Mouse (Mus musculus): ENCODE results near the gene Pou6f1. TPM values are rescaled to one million over a fixed set of nuclear protein-coding genes. Genes with fewer than 3 reads are reported as not detected.

Gene Pou6f1
- polyA plus RNA-seq, 1 experiment from 2014 or later, result 5.3 TPM

GRCm38 (mm10) chr15:100592817-100593216 lies 7.0 kb downstream of the Pou6f1 start:
- Histone ChIP-seq H3K36me3 (ENCODE audit: control insufficient read depth, insufficient read depth, low read length) (no peaks in the 10 kb centered on the region), H3K27ac (ENCODE audit: low read length) (no peak overlapping the region), H3K4me1 (ENCODE audit: control insufficient read depth, insufficient read depth, low read length) (no peaks in the 10 kb centered on the region), H3K9ac (ENCODE audit: low read length) (no peak overlapping the region), H3K9me3 (replicated peaks; ENCODE audit: control insufficient read depth, low read length) (no peaks in the 10 kb centered on the region), H3K4me2 (ENCODE audit: low read depth, low read length) (no peak overlapping the region), H3K4me3 (replicated peaks; ENCODE audit: low read length) (no peak overlapping the region), H3K27me3 (ENCODE audit: control insufficient read depth, insufficient read depth, low read length) (no peaks in the 10 kb centered on the region)
- WGBS, result 75% methylated on average over 6 of the region's 6 CpGs
- ATAC-seq (ENCODE audit: insufficient read depth, low FRiP score), result no peak

GRCm38 (mm10) chr15:100590436-100590835 lies 9.3 kb downstream of the Pou6f1 start:
- Histone ChIP-seq H3K36me3 (ENCODE audit: control insufficient read depth, insufficient read depth, low read length) (no peaks in the 10 kb centered on the region), H3K4me3 (replicated peaks; ENCODE audit: low read length) (no peak overlapping the region), H3K4me1 (ENCODE audit: control insufficient read depth, insufficient read depth, low read length) (no peaks in the 10 kb centered on the region), H3K9ac (ENCODE audit: low read length) (no peak overlapping the region), H3K4me2 (ENCODE audit: low read depth, low read length) (no peak overlapping the region), H3K9me3 (replicated peaks; ENCODE audit: control insufficient read depth, low read length) (no peaks in the 10 kb centered on the region), H3K27me3 (ENCODE audit: control insufficient read depth, insufficient read depth, low read length) (no peaks in the 10 kb centered on the region), H3K27ac (ENCODE audit: low read length) (no peak overlapping the region)
- 66% methylated on average over 8 of the region's 8 CpGs for WGBS
- ATAC-seq (ENCODE audit: insufficient read depth, low FRiP score), result no peak

- no peak for ATAC-seq (ENCODE audit: insufficient read depth, low FRiP score)
- no peaks in the 10 kb centered on the region for H3K4me1 ChIP-seq (ENCODE audit: control insufficient read depth, insufficient read depth, low read length)
These were observed 11.5 kb downstream of the Pou6f1 start for GRCm38 (mm10) chr15:100588297-100588696.

GRCm38 (mm10) chr15:100587166-100587565 lies 12.6 kb downstream of the Pou6f1 start:
- no peaks in the 10 kb centered on the region for H3K9me3 ChIP-seq (replicated peaks; ENCODE audit: control insufficient read depth, low read length)

More at GRCm38 (mm10) chr15:100588297-100588696, 11.5 kb downstream of the Pou6f1 start:
- no peak overlapping the region for H3K4me2 ChIP-seq (ENCODE audit: low read depth, low read length)
- 83% methylated on average over 6 of the region's 6 CpGs for WGBS
- no peaks in the 10 kb centered on the region for H3K9me3 ChIP-seq (replicated peaks; ENCODE audit: control insufficient read depth, low read length)
- H3K9ac ChIP-seq (ENCODE audit: low read length), result no peak overlapping the region
- no peak overlapping the region for H3K4me3 ChIP-seq (replicated peaks; ENCODE audit: low read length)
- no peak overlapping the region for H3K27ac ChIP-seq (ENCODE audit: low read length)
- H3K36me3 ChIP-seq (ENCODE audit: control insufficient read depth, insufficient read depth, low read length), result no peaks in the 10 kb centered on the region
- H3K27me3 ChIP-seq (ENCODE audit: control insufficient read depth, insufficient read depth, low read length), result no peaks in the 10 kb centered on the region

GRCm38 (mm10) chr15:100585931-100586330 lies 13.9 kb downstream of the Pou6f1 start:
- ATAC-seq (ENCODE audit: insufficient read depth, low FRiP score), result no peak

More at GRCm38 (mm10) chr15:100587166-100587565, 12.6 kb downstream of the Pou6f1 start:
- Histone ChIP-seq H3K4me2 (ENCODE audit: low read depth, low read length) (no peak overlapping the region), H3K27me3 (ENCODE audit: control insufficient read depth, insufficient read depth, low read length) (no peaks in the 10 kb centered on the region), H3K36me3 (ENCODE audit: control insufficient read depth, insufficient read depth, low read length) (no peaks in the 10 kb centered on the region), H3K27ac (ENCODE audit: low read length) (no peak overlapping the region), H3K4me1 (ENCODE audit: control insufficient read depth, insufficient read depth, low read length) (no peaks in the 10 kb centered on the region), H3K9ac (ENCODE audit: low read length) (no peak overlapping the region), H3K4me3 (replicated peaks; ENCODE audit: low read length) (no peak overlapping the region)
- WGBS, result 82% methylated on average over 4 of the region's 4 CpGs
- ATAC-seq (ENCODE audit: insufficient read depth, low FRiP score), result no peak

GRCm38 (mm10) chr15:100580108-100580507 lies 19.7 kb downstream of the Pou6f1 start:
- ATAC-seq (ENCODE audit: insufficient read depth, low FRiP score), result no peak
- Histone ChIP-seq H3K4me1 (ENCODE audit: control insufficient read depth, insufficient read depth, low read length) (peaks cover under 1% of the 10 kb centered on the region; the same call in 1 of the 2 replicates), H3K27ac (ENCODE audit: low read length) (no peak overlapping the region), H3K9me3 (replicated peaks; ENCODE audit: control insufficient read depth, low read length) (no peaks in the 10 kb centered on the region), H3K9ac (ENCODE audit: low read length) (no peak overlapping the region), H3K27me3 (ENCODE audit: control insufficient read depth, insufficient read depth, low read length) (no peaks in the 10 kb centered on the region), H3K4me2 (ENCODE audit: low read depth, low read length) (no peak overlapping the region), H3K4me3 (replicated peaks; ENCODE audit: low read length) (no peak overlapping the region), H3K36me3 (ENCODE audit: control insufficient read depth, insufficient read depth, low read length) (no peaks in the 10 kb centered on the region)
- WGBS, result 87% methylated on average over 10 of the region's 10 CpGs

More at GRCm38 (mm10) chr15:100585931-100586330, 13.9 kb downstream of the Pou6f1 start:
- H3K9me3 ChIP-seq (replicated peaks; ENCODE audit: control insufficient read depth, low read length), result no peaks in the 10 kb centered on the region
- no peaks in the 10 kb centered on the region for H3K27me3 ChIP-seq (ENCODE audit: control insufficient read depth, insufficient read depth, low read length)
- H3K9ac ChIP-seq (ENCODE audit: low read length), result no peak overlapping the region
- 90% methylated on average over 16 of the region's 16 CpGs for WGBS
- no peaks in the 10 kb centered on the region for H3K4me1 ChIP-seq (ENCODE audit: control insufficient read depth, insufficient read depth, low read length)
- no peaks in the 10 kb centered on the region for H3K36me3 ChIP-seq (ENCODE audit: control insufficient read depth, insufficient read depth, low read length)
- no peak overlapping the region for H3K4me3 ChIP-seq (replicated peaks; ENCODE audit: low read length)
- no peak overlapping the region for H3K27ac ChIP-seq (ENCODE audit: low read length)
- H3K4me2 ChIP-seq (ENCODE audit: low read depth, low read length), result no peak overlapping the region

- H3K27me3 ChIP-seq (ENCODE audit: control insufficient read depth, insufficient read depth, low read length), result no peaks in the 10 kb centered on the region
- H3K9ac ChIP-seq (ENCODE audit: low read length), result no peak overlapping the region
- H3K4me2 ChIP-seq (ENCODE audit: low read depth, low read length), result no peak overlapping the region
- ATAC-seq (ENCODE audit: insufficient read depth, low FRiP score), result no peak
- no peak overlapping the region for H3K4me3 ChIP-seq (replicated peaks; ENCODE audit: low read length)
- H3K4me1 ChIP-seq (ENCODE audit: control insufficient read depth, insufficient read depth, low read length), result peaks cover 19% of the 10 kb centered on the region
- 87% methylated on average over 16 of the region's 16 CpGs for WGBS
- no peak overlapping the region for H3K27ac ChIP-seq (ENCODE audit: low read length)
- no peaks in the 10 kb centered on the region for H3K36me3 ChIP-seq (ENCODE audit: control insufficient read depth, insufficient read depth, low read length)
- no peaks in the 10 kb centered on the region for H3K9me3 ChIP-seq (replicated peaks; ENCODE audit: control insufficient read depth, low read length)
These were observed 21.8 kb downstream of the Pou6f1 start for GRCm38 (mm10) chr15:100577972-100578371.

- Histone ChIP-seq H3K36me3 (ENCODE audit: control insufficient read depth, insufficient read depth, low read length) (no peaks in the 10 kb centered on the region), H3K27ac (ENCODE audit: low read length) (no peak overlapping the region), H3K9me3 (replicated peaks; ENCODE audit: control insufficient read depth, low read length) (no peaks in the 10 kb centered on the region), H3K9ac (ENCODE audit: low read length) (no peak overlapping the region), H3K27me3 (ENCODE audit: control insufficient read depth, insufficient read depth, low read length) (no peaks in the 10 kb centered on the region), H3K4me2 (ENCODE audit: low read depth, low read length) (no peak overlapping the region), H3K4me1 (ENCODE audit: control insufficient read depth, insufficient read depth, low read length) (peaks cover 19% of the 10 kb centered on the region), H3K4me3 (replicated peaks; ENCODE audit: low read length) (no peak overlapping the region)
- no peak for ATAC-seq (ENCODE audit: insufficient read depth, low FRiP score)
- 83% methylated on average over 6 of the region's 6 CpGs for WGBS
These were observed 23.0 kb downstream of the Pou6f1 start for GRCm38 (mm10) chr15:100576810-100577209.

- Histone ChIP-seq H3K36me3 (ENCODE audit: control insufficient read depth, insufficient read depth, low read length) (no peaks in the 10 kb centered on the region), H3K9ac (ENCODE audit: low read length) (no peak overlapping the region), H3K4me2 (ENCODE audit: low read depth, low read length) (no peak overlapping the region), H3K27ac (ENCODE audit: low read length) (no peak overlapping the region), H3K4me1 (ENCODE audit: control insufficient read depth, insufficient read depth, low read length) (peaks cover 19% of the 10 kb centered on the region), H3K4me3 (replicated peaks; ENCODE audit: low read length) (no peak overlapping the region), H3K27me3 (ENCODE audit: control insufficient read depth, insufficient read depth, low read length) (no peaks in the 10 kb centered on the region), H3K9me3 (replicated peaks; ENCODE audit: control insufficient read depth, low read length) (no peaks in the 10 kb centered on the region)
- 84% methylated on average over 6 of the region's 6 CpGs for WGBS
- no peak for ATAC-seq (ENCODE audit: insufficient read depth, low FRiP score)
These were observed 23.4 kb downstream of the Pou6f1 start for GRCm38 (mm10) chr15:100576392-100576791.

GRCm38 (mm10) chr15:100575366-100575765 lies 24.4 kb downstream of the Pou6f1 start:
- H3K9ac ChIP-seq (ENCODE audit: low read length), result no peak overlapping the region
- H3K27ac ChIP-seq (ENCODE audit: low read length), result no peak overlapping the region
- no peak for ATAC-seq (ENCODE audit: insufficient read depth, low FRiP score)
- no peaks in the 10 kb centered on the region for H3K27me3 ChIP-seq (ENCODE audit: control insufficient read depth, insufficient read depth, low read length)
- H3K9me3 ChIP-seq (replicated peaks; ENCODE audit: control insufficient read depth, low read length), result no peaks in the 10 kb centered on the region
- no peak overlapping the region for H3K4me3 ChIP-seq (replicated peaks; ENCODE audit: low read length)
- no peak overlapping the region for H3K4me2 ChIP-seq (ENCODE audit: low read depth, low read length)
- H3K4me1 ChIP-seq (ENCODE audit: control insufficient read depth, insufficient read depth, low read length), result peaks cover 19% of the 10 kb centered on the region
- H3K36me3 ChIP-seq (ENCODE audit: control insufficient read depth, insufficient read depth, low read length), result no peaks in the 10 kb centered on the region
- WGBS, result 87% methylated on average over 12 of the region's 12 CpGs

Measured in stomach, embryonic 16.5 days (tissue).